Mouse (Mus musculus) adrenal gland, postnatal 14 days (tissue): ENCODE data around the gene Ptpn3. TPM values are rescaled to one million over a fixed set of nuclear protein-coding genes. Genes with fewer than 3 reads are reported as not detected.

ENCODE experiments used
- DNase-seq: peaks from one replicate; pipeline ENCODE4 v3.0.0; 2021; ENCODE audit warnings: mixed read lengths
- total RNA-seq: library from RNA; stranded (reverse); gene quantifications from 2 replicates; pipeline ENCODE4 v1.2.3, GENCODE M21; 2021

The Ptpn3 gene
- total RNA-seq, 1 experiment from 2014 or later, result 19.0 TPM

GRCm38 (mm10) chr4:57263695-57264094 is 37.9 kb downstream of the Ptpn3 start:
- no peak for DNase-seq

- peak; percentile 69 for DNase-seq
Measured at GRCm38 (mm10) chr4:57263061-57263685, 38.5 kb downstream of the Ptpn3 start.

DNA sequence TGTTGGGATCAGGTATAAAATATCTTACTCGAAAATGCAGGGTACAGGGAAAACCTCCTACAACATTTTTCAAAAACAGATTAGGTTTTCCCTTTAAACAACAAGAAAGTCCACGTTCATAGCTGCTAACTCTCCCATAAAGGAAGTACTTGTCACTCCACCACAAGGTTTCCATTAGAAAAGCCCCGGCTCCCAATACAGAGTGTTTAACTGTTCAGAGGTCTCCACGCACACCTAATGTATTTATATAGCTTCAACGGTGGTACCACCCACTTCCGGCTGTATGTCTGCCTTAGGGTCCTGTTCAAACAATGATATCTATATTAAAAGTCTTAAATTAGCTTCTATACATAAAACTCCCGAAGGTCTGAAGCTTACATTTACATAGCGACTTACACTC is 39.2 kb downstream of the Ptpn3 start:
- no peak for DNase-seq

GRCm38 (mm10) chr4:57261813-57262212 is 39.8 kb downstream of the Ptpn3 start:
- no peak for DNase-seq

GRCm38 (mm10) chr4:57258159-57259035 is 43.2 kb downstream of the Ptpn3 start:
- DNase-seq, result no peak

DNA sequence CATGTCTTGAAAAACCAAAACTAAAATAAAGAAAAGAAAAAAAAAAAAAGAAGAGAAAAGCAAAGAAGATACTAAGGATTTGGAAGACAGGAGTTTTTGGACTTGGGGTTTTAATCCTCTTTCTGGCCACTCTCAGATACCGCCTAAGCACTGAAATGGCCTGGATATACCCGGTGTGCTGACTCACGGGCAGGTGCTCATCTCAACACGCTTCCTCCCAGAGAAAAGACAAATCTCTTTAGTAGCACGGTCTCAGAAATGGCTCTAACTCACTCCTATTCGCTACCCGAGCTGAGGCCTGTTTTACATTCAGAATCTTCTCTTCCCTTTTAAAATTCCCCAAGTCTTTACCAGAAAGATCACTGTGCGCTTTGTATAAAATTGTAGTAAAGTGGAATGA is 44.2 kb downstream of the Ptpn3 start:
- no peak for DNase-seq

GRCm38 (mm10) chr4:57256761-57257160 is 44.9 kb downstream of the Ptpn3 start:
- DNase-seq, result no peak

DNA sequence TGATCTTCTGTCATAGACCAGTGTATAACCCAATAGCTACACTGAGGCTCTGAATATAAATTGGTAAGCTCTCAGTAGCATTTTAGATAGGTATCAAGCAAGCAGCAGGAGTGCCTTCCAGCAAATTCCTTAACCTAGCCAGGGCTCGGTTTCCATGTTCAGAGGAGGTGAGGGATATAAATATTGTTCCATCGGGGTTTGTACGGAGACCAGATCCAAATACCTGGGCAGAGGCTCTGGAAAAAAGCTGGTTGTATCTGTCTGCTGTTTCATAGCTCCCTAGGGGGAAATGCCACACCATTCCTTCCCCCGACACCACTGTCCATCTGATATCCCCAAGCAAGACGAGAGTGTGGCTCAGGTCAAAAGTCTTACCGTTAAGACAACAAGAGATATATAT is 47.2 kb downstream of the Ptpn3 start:
- no peak for DNase-seq

- peak; percentile 55 for DNase-seq
Measured at GRCm38 (mm10) chr4:57250636-57251035, 51.0 kb downstream of the Ptpn3 start.

DNA sequence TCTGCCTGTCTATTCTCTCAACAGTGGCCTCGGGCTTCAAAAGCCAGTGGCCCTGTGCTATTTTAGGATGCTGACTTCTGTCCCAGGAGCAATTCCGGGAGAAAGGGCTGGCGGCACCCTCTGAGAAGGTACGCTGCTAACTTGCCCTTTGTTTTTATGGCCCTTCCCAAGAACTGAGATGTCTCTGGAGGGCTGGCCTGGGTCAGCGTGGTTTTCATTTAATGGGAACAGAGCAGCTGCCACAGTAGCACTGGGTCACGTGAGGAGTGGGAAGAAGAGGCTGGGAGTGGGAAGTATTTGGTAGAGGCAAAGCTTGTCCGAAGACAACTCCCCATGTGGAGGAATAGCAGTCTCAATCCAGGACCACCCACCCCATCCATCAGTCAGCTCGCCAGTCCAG is 52.5 kb downstream of the Ptpn3 start:
- peak; percentile 24 for DNase-seq

GRCm38 (mm10) chr4:57244874-57245273 is 56.8 kb downstream of the Ptpn3 start:
- DNase-seq, result no peak

GRCm38 (mm10) chr4:57243312-57243711 is 58.3 kb downstream of the Ptpn3 start:
- no peak for DNase-seq

GRCm38 (mm10) chr4:57240934-57241333 is 60.7 kb downstream of the Ptpn3 start:
- no peak for DNase-seq

DNA sequence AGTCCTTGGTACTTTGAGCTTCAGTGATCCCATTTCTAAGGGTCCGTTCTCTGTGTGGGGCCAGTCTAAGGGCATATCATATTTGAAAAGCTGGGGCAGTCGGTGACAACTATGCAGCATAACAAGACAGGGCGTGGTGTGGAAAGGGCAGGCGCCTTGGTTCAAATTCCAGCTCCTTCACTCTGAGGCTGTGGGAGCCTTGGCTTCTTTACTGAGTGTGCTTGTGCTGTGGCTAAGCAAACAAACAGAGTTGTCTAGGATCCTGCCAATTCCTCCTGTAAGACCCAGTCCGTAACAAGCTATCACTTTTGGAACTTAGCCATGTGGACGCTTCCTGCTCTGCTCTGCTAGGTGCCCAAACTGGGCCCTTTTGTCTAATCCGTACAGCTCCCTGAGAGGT is 61.5 kb downstream of the Ptpn3 start:
- no peak for DNase-seq

GRCm38 (mm10) chr4:57239112-57239511 is 62.5 kb downstream of the Ptpn3 start:
- no peak for DNase-seq

- DNase-seq, result no peak
Measured at GRCm38 (mm10) chr4:57238118-57238517, 63.5 kb downstream of the Ptpn3 start.

- peak; percentile 26 for DNase-seq
Measured at GRCm38 (mm10) chr4:57236513-57236912, 65.1 kb downstream of the Ptpn3 start.

- no peak for DNase-seq
Measured at GRCm38 (mm10) chr4:57235741-57236140, 65.9 kb downstream of the Ptpn3 start.

GRCm38 (mm10) chr4:57234348-57234747 is 67.3 kb downstream of the Ptpn3 start:
- no peak for DNase-seq

DNA sequence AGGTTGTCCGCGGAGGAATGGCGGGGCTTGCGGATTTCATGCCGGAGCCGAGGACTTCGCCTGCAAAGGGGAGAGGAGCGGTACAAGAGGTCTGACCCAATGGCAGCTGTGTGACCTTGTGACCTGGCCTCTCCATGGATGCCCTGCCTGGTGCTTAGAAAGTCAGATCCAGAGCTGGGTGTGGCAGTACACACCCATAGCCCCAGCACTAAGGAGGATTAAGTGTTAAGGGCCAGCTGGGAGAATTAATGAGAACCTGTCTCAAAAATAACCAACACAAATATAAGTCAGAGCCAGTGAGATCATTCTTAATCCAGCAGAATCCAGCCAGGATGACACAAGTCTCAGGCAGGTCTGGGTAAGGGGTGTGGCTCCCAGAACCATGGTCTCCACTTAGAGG is 69.2 kb downstream of the Ptpn3 start:
- no peak for DNase-seq

- DNase-seq, result no peak
Measured at GRCm38 (mm10) chr4:57231323-57231722, 70.3 kb downstream of the Ptpn3 start.

- no peak for DNase-seq
Measured at GRCm38 (mm10) chr4:57230341-57230740, 71.3 kb downstream of the Ptpn3 start.

DNA sequence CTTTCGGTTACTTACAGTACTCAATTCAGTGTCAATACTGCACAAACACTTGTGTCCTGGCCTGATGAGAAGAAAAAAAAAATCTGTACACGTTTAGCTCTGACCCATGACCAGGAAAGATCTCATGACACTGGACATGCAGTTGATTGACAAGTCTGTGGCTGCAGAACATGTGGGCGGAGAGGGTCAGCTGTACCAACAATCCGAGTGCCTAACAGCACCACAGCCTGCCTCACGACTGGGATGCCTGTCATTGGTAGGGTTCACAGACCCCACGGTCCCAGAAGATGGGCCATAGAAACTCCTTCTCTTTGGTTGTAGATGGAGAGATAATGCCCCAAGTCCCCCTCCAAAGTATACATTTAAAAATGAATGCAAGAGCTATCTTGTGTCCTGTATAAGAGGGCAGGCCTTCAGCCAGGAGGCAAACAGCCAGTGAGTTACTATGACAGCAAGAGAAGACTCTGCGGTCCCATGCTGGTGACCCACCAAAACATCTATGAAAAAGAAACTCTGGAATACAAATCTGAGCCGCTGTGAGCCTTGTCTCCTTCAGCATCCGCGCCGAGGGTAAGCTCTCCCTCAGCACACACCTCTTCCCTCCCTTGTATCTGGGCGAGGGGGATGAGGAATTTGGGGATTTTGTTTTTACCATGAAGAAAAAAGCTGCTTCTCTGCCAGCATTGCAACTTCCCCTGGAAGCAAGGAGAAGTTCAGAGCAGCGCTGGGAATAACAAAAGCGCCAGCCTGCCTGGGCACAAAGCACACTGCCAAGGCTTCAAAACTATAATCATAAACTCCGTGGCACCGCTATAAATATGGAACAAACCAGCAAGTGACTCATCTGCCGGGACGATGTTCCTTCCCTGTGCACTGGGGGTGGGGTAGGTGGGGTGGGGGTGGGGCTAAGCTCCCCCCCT is 72.8 kb downstream of the Ptpn3 start:
- DNase-seq, result no peak
